Mouse (Mus musculus) stomach, embryonic 14.5 days (tissue): ENCODE measurements around the gene Casp9. TPM values are rescaled to one million over a fixed set of nuclear protein-coding genes. Genes with fewer than 3 reads are reported as not detected.

Source experiments
- polyA plus RNA-seq: library from polyadenylated mRNA; unstranded; fragments of >200 nt; fragmentation: Nextera tagmentation; extraction: Ambion mirVana; gene quantifications from 2 replicates; pipeline ENCODE4 v1.2.1, GENCODE M21; 2014

Gene Casp9
- polyA plus RNA-seq, 1 experiment from 2014 or later, result 18.0 TPM

Other genes starting within 250 kb of the Casp9 start
- gene Fblim1, start 187.5 kb upstream of the Casp9 start, polyA plus RNA-seq, result 94.9 and 98.0 TPM in 2 replicates
- gene Tmem82, start 175.0 kb upstream of the Casp9 start, polyA plus RNA-seq, result 0.29 and 0.32 TPM in 2 replicates
- not detected in 2 replicates for gene Slc25a34, start 169.8 kb upstream of the Casp9 start, polyA plus RNA-seq
- 4.6 TPM in 2 replicates for gene Plekhm2, start 128.7 kb upstream of the Casp9 start, polyA plus RNA-seq
- 0.51 TPM in 1 of 2 replicates, not detected in the other for gene Rsc1a1, start 108.0 kb upstream of the Casp9 start, polyA plus RNA-seq
- 18.8 and 19.6 TPM in 2 replicates for gene Ddi2, start 70.2 kb upstream of the Casp9 start, polyA plus RNA-seq
- not detected in 2 replicates for gene Agmat, start 46.9 kb upstream of the Casp9 start, polyA plus RNA-seq
- gene Dnajc16, start 2.7 kb upstream of the Casp9 start, polyA plus RNA-seq, result 3.7 and 5.0 TPM in 2 replicates
- gene Cela2a, start 32.5 kb downstream of the Casp9 start, polyA plus RNA-seq, result 0.73 TPM in 1 of 2 replicates, not detected in the other
- not detected in 2 replicates for gene Ctrc, start 52.7 kb downstream of the Casp9 start, polyA plus RNA-seq
- 58.8 and 65.0 TPM in 2 replicates for gene Efhd2, start 81.3 kb downstream of the Casp9 start, polyA plus RNA-seq
- gene Fhad1, start 221.5 kb downstream of the Casp9 start, polyA plus RNA-seq, result 0.78 and 2.5 TPM in 2 replicates